Mouse (Mus musculus) olfactory bulb, adult 2 months (tissue): Measurements from ENCODE around the gene G6pc.
A peak's percentile ranks its signal among the peaks of the same experiment; 100 is the strongest.

Experiments used
- CTCF ChIP-seq: fragments of 200-500 bp; IDR thresholded peaks from 2 replicates; pipeline ENCODE4 v1.5.1; 2012; ENCODE audit warnings: low read depth, mild to moderate bottlenecking, low read length, moderate library complexity; ENCODE audit not compliant: insufficient read depth
- POLR2A ChIP-seq: fragments of 200-500 bp; IDR thresholded peaks from 2 replicates; pipeline ENCODE4 v1.6.1; 2012; ENCODE audit warnings: mild to moderate bottlenecking, low read depth, low read length, moderate library complexity; ENCODE audit not compliant: insufficient read depth

DNA sequence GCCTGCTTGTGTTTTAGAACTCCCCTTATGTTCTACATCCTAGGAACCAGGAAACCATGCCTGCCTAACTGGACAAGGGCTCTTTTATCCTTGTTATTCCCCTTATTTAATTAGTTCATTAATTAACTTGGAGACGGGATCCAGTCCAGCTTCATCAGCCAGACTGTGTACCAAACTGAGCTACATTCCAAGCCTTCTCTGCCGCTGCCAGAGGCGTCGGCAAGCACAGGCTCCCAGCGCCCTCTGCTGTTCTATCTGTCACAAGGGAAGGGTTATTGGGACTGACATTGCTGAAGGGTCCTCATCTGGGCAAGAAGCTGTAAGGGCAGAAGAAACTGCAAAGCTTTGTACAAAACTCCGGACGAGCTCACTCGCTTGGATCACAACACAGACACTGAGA lies 27.7 kb downstream of the G6pc start:
- peak; percentile 75 for TF ChIP-seq CTCF
- no peak for TF ChIP-seq POLR2A
